Mouse (Mus musculus) testis, postnatal 10 days (tissue): ENCODE results near the gene Kcnq1.

Experiments used
- DNase-seq: peaks from one replicate; pipeline ENCODE4 v3.0.0; 2021; ENCODE audit warnings: low spot score

Kcnq1 gene

DNA sequence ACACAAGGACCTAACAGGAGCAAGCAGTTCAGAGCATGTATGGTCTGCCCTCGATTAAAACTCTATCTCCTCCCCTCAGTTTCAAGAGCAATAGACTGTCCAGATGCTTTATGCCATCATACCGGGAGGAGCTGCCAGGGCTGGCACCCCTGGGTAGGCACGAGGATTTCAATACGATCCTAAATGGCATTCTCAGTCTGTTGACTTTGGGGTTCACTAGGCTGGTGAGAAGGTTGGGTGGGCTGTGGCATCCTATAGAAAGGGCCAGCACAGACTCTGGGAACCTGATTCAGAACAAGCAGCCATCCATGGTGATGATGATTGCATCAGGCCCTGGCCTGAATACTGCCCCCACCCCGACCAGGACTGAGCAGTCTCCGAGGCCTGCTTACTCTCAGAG lies 79.3 kb downstream of the Kcnq1 start:
- DNase-seq, result peak; percentile 22

- peak; percentile 39 for DNase-seq
Measured at GRCm38 (mm10) chr7:143186378-143186777, 80.2 kb downstream of the Kcnq1 start.

- peak; percentile 32 for DNase-seq
Measured at GRCm38 (mm10) chr7:143187181-143187580, 81.0 kb downstream of the Kcnq1 start.

- DNase-seq, result peak; percentile 20
Measured at GRCm38 (mm10) chr7:143188589-143188988, 82.4 kb downstream of the Kcnq1 start.

- peak; percentile 24 for DNase-seq
Measured at GRCm38 (mm10) chr7:143189965-143190722, 84.0 kb downstream of the Kcnq1 start.

DNA sequence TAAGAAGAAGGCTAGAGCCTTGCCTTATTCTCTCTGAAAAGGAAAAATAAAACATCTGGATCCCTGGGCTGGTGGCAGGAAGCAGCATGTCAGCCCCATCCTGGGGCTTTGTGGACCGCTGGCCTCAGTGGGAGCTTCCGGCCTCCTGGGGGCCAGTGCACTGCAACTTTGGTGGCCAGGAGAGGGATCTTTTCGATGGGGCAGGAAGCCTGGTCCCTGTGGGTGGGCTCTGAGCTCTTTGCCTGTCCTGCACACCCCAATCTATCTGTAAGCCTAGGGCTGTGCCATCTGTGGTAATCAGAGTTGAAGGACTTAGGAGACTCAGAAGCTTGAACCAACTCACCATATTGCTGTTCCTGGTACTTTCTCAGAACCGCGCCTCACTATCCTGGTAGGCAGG lies 84.7 kb downstream of the Kcnq1 start:
- DNase-seq, result no peak

DNA sequence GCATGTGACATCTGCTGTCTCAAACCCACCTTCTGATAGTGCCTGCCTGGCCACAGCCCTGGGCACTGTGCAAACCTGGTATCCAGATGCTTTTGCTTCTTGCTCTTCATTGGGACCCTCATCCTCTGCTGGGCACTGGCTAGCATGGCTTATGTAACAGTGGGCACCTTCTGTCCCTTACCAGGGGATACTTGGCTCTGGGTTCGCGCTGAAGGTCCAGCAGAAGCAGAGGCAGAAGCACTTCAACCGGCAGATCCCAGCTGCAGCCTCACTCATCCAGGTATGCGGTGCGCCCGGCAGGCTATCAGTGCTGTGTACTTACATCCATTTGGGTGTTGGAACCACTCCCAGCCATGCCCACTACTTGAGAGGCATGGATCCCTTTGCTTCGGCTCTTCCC lies 86.2 kb downstream of the Kcnq1 start:
- peak; percentile 28 for DNase-seq

DNA sequence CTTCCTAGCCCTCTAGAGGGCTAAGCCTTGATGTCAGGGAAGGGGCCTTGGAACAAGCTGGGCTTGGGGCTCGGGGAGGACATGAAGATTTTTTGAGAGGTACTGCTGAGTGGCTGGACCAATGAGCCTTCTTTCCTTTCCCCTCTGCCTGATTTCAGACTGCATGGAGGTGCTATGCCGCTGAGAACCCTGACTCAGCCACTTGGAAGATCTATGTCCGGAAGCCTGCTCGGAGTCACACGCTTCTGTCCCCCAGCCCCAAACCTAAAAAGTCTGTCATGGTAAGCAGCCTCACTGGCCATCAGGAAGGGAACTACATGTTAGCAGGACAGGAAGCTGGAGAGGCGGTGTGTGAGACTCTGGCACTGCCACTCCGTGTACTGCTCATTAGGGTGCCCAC lies 87.9 kb downstream of the Kcnq1 start:
- peak; percentile 24 for DNase-seq

DNA sequence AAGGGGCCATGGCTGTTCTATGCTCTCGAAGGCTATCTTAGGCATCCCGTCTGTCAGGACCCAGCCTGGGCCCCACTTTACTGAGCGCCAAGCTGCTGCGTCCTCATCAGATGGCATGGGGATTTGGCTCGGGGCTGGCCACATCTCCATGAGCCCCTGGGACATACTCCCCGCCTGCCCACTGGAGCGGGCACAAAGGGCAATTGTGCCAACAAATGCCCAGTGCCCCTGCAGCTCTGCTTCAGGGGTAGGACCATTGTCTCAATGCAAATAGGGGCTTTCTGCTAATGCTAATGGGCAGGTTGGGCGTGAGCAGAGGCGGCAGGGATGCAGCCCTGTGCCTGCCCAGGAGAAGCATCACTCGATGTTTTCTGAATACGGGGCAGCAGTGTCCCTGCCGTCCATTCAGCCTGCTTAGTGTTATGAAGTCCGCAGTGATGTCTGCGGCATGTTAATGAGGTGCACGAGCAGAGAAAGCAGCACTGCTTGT lies 91.8 kb downstream of the Kcnq1 start:
- no peak for DNase-seq

GRCm38 (mm10) chr7:143198443-143198842 lies 92.3 kb downstream of the Kcnq1 start:
- no peak for DNase-seq

DNA sequence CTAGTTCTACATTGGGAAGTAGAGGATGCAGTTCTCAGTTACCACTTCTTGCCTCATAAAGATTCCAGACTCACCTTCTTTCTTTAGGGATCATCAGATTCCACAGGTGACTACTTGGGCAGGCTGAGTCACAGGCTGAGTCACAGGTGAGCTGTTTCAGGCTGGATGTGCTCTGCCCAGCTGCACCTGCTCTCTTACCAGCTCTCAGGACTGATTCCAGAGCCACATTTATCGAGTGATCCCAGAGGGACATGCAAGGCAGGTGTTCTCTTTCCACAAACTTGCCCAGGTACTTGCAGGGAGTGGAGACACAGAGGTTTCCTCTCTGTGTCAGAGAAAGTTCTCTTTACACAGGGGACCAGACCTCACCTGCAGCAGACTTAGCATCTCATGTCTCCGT lies 95.1 kb downstream of the Kcnq1 start:
- DNase-seq, result no peak

DNA sequence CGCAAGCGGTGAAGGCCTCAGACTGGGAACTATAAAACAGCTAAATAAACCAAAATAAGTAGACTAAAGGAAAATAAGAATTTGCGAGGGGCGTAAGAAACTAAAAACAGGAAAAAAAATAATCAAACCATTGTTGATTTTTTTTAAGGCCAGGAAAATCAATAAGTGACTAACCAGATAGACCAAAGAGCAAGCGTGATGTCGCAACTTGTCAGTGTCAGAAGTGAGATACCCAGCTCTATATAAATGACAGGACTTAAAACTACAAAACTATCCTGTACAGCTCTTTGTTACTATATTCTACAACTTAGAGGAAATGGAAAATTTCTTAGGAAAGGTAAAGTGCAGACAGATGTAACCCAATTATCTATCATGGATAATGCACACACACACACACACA lies 97.7 kb downstream of the Kcnq1 start:
- DNase-seq, result no peak

DNA sequence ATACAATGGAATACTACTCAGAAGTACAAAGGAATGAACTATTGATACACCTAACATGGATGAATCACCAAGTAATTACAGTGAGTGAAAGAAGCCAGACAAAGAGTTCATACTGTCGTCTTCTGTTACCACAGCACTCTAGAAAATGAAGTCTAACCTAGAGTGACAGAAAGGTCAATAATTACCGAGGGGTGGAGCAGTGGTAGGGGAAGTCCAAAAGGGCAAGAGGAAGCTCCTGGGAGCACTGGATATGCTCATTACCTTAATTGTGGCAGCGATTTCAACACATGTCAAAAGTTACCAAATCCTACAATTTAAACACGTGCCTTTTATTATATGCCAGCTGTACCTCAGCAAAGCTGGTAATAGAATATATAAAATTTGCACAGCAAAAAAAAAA lies 100.9 kb downstream of the Kcnq1 start:
- DNase-seq, result no peak

GRCm38 (mm10) chr7:143210796-143211195 lies 104.6 kb downstream of the Kcnq1 start:
- DNase-seq, result no peak

GRCm38 (mm10) chr7:143251206-143251605 lies 145.0 kb downstream of the Kcnq1 start:
- no peak for DNase-seq

DNA sequence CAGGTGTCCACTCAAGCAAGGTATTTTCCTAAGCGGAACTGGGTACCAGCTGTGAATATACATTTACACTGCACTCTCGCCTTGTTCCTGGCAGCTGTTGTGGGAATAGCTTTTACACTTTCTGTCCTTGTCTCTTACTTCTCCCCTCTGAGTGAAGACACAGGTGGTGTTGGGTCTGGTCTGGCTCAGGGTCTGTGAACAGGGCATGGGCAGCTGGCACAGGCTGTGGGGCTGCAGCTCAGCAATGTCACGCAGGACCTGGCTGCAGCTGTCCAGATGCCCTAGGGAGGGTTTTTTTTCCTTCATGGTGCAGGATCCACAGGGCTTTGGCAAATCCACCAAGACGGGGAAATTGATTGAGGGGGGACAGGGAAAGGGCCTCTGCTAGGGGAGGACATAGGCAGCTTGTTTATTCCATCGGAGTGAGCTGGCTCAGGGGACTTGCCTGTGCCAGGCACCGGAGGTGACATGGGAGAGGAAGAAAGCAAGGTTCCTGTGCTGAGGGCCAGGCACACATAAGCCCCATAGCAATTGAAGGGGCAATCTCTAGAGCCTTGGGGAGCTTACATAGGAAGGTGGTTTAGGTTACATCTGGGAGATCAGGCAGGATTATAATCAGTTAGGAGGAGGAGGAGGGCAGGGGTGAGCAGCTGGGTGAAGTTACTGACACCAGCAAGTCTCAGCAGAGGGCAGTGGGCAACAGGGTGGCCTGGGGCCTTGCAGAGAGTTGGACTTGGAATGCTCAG lies 147.1 kb downstream of the Kcnq1 start:
- DNase-seq, result no peak

DNA sequence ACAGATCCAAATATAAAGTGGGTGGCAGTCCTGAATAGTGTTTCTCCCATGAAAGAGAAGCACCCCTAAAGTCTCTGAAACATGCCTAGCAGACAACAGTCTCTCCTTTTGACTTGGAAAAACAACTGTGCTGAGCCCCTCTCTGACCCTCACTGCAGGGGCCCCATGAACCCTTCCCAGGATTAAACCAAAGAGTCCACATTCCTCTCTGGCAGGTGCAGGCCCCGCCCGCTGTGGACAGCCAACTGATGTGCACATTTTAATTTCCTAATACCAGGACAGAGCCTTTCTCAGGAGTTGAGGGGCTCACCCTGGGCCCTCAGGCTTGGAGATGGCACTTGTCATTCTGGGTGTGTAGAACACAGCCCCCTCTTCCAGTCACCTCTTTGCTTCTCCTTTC lies 148.7 kb downstream of the Kcnq1 start:
- DNase-seq, result no peak

- peak; percentile 33 for DNase-seq
Measured at GRCm38 (mm10) chr7:143261246-143261645, 155.1 kb downstream of the Kcnq1 start.

DNA sequence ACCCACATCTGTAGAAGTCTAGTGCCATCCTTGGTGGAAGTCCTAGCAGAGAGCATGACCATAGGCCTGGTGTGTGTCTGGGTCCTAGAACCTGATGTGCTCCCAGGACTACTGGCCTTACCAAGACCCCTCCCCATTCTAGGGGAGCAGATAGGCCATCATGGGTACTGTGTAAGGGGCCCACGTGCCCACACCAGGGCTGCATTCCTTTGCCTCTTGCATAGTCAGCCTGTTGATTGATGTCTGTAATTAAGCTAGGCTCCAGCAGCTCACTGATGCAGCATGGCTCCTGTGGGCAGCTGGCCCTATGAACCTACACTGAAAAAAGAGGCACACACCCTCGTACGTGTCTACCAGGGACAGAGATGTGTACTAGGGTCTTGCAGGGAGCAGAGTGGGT lies 157.4 kb downstream of the Kcnq1 start:
- no peak for DNase-seq

DNA sequence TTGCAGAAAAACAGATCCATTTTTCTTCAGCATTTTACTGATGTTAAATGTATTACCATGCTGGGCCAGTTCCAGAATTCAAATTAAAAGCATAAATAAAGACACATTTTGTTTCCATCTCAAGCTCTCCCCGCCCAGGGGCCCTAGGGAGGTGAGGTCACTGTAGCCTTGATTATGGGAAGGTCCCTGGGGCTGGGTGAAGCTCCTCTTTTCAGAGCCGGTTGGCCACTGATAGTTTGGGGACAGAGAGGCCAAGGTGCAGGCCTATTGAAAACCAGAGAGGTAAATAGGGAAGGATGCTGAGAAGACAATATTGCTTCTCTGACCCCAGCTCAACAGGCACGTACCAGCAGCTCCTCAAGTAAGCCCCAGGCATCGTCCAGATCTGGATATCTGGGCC lies 157.8 kb downstream of the Kcnq1 start:
- DNase-seq, result peak; percentile 38

DNA sequence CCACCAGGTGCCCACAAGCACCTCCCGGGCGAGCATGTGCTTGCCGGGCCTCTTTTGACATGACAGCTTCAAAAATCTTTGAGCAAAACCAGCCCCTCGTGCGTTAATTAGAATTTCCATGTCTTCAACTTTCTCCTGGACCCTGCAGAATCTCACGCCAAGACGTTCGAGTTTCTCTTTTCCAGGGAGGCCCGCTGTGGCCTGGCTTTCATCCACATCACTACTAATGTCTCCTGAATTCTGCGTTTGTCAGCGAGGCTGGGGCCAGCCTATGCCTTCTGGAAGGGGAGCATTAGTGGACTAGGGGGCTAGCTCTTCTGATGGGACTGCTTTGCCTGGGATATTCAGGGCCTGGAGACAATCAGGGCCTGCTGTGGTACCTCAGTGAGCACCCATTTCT lies 159.2 kb downstream of the Kcnq1 start:
- peak; percentile 32 for DNase-seq

- peak; percentile 17 for DNase-seq
Measured at GRCm38 (mm10) chr7:143265829-143266438, 159.8 kb downstream of the Kcnq1 start.

- DNase-seq, result no peak
Measured at GRCm38 (mm10) chr7:143273747-143274146, 167.6 kb downstream of the Kcnq1 start.
